Mouse (Mus musculus): Measurements from ENCODE around the gene Uba5. TPM values are rescaled to one million over a fixed set of nuclear protein-coding genes. Genes with fewer than 3 reads are reported as not detected.

The Uba5 gene
- polyA plus RNA-seq, 1 experiment from 2014 or later: 81.5 TPM

DNA sequence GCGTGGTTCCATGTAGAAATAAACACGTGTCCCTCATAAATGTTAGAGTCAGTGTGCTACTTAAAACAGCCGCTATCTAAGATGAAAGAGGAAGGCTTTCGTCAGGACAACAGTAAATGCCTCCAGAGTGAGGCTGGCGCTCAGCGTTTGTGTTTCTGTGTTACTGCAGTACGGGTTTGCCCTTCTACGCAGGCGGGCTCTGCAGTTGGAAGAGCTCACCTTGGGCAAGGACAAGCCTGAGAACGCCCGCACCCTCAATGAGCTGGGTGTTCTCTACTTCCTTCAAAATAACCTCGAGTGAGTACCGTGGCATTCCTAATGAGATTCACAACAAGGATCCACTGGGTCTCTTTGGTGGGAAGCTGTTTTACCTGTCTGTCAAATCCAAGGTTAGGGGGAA, 24.7 kb downstream of the Uba5 start:
- no peak overlapping the region for H3K4me2 ChIP-seq (replicated peaks)
- no peak overlapping the region for H3K4me3 ChIP-seq (replicated peaks; ENCODE audit: low read length)
- H3K36me3 ChIP-seq (replicated peaks; ENCODE audit: control insufficient read depth, insufficient read depth): peaks cover 41% of the 10 kb centered on the region
- H3K4me1 ChIP-seq (replicated peaks; ENCODE audit: control insufficient read depth, insufficient read depth, low read length): no peaks in the 10 kb centered on the region
- H3K27me3 ChIP-seq (ENCODE audit: control insufficient read depth, insufficient read depth, low read length): no peaks in the 10 kb centered on the region
- no peak overlapping the region for H3K9ac ChIP-seq
- no peak overlapping the region for H3K27ac ChIP-seq
- ATAC-seq (ENCODE audit: low FRiP score): no peak
- H3K9me3 ChIP-seq (ENCODE audit: control insufficient read depth, low read length): no peaks in the 10 kb centered on the region
- no peak for DNase-seq (ENCODE audit: low spot score)
- 93% methylated on average over 13 of the region's 13 CpGs for WGBS

GRCm38 (mm10) chr9:104035261-104036015, 27.5 kb downstream of the Uba5 start:
- Histone ChIP-seq H3K4me2 (replicated peaks) (no peak overlapping the region), H3K9me3 (ENCODE audit: control insufficient read depth, low read length) (no peaks in the 10 kb centered on the region), H3K36me3 (replicated peaks; ENCODE audit: control insufficient read depth, insufficient read depth) (peaks cover 41% of the 10 kb centered on the region), H3K27ac (no peak overlapping the region), H3K9ac (no peak overlapping the region; the same call in 1 of the 2 replicates), H3K4me3 (replicated peaks; ENCODE audit: low read length) (no peak overlapping the region), H3K27me3 (ENCODE audit: control insufficient read depth, insufficient read depth, low read length) (no peaks in the 10 kb centered on the region), H3K4me1 (replicated peaks; ENCODE audit: control insufficient read depth, insufficient read depth, low read length) (no peaks in the 10 kb centered on the region)
- 44% methylated on average over 24 of the region's 24 CpGs for WGBS
- ATAC-seq (ENCODE audit: low FRiP score) (0 out of 2 replicates have a peak, but pooled peaks have one; percentile 51), DNase-seq (ENCODE audit: low spot score) (peak; percentile 74)

GRCm38 (mm10) chr9:104034718-104035117, 28.2 kb downstream of the Uba5 start:
- Histone ChIP-seq H3K4me1 (replicated peaks; ENCODE audit: control insufficient read depth, insufficient read depth, low read length) (no peaks in the 10 kb centered on the region), H3K36me3 (replicated peaks; ENCODE audit: control insufficient read depth, insufficient read depth) (peaks cover 37% of the 10 kb centered on the region), H3K9me3 (ENCODE audit: control insufficient read depth, low read length) (no peaks in the 10 kb centered on the region), H3K4me2 (replicated peaks) (no peak overlapping the region), H3K27ac (no peak overlapping the region), H3K27me3 (ENCODE audit: control insufficient read depth, insufficient read depth, low read length) (no peaks in the 10 kb centered on the region), H3K4me3 (replicated peaks; ENCODE audit: low read length) (no peak overlapping the region), H3K9ac (no peak overlapping the region)
- 72% methylated on average over 6 of the region's 6 CpGs for WGBS
- DNase-seq (ENCODE audit: low spot score): no peak
- no peak for ATAC-seq (ENCODE audit: low FRiP score)

- no peaks in the 10 kb centered on the region for H3K4me1 ChIP-seq (replicated peaks; ENCODE audit: control insufficient read depth, insufficient read depth, low read length)
- 82% methylated on average over 8 of the region's 8 CpGs for WGBS
- no peaks in the 10 kb centered on the region for H3K27me3 ChIP-seq (ENCODE audit: control insufficient read depth, insufficient read depth, low read length)
- no peak overlapping the region for H3K27ac ChIP-seq
- no peaks in the 10 kb centered on the region for H3K9me3 ChIP-seq (ENCODE audit: control insufficient read depth, low read length)
- peaks cover 35% of the 10 kb centered on the region for H3K36me3 ChIP-seq (replicated peaks; ENCODE audit: control insufficient read depth, insufficient read depth)
- no peak overlapping the region for H3K9ac ChIP-seq
- no peak for ATAC-seq (ENCODE audit: low FRiP score)
- H3K4me3 ChIP-seq (replicated peaks; ENCODE audit: low read length): no peak overlapping the region
- H3K4me2 ChIP-seq (replicated peaks): no peak overlapping the region
- no peak for DNase-seq (ENCODE audit: low spot score)
These were observed 28.7 kb downstream of the Uba5 start for GRCm38 (mm10) chr9:104034231-104034630.

- Histone ChIP-seq H3K4me3 (replicated peaks; ENCODE audit: low read length) (no peak overlapping the region), H3K27ac (no peak overlapping the region), H3K27me3 (ENCODE audit: control insufficient read depth, insufficient read depth, low read length) (no peaks in the 10 kb centered on the region), H3K4me2 (replicated peaks) (no peak overlapping the region), H3K36me3 (replicated peaks; ENCODE audit: control insufficient read depth, insufficient read depth) (peaks cover 34% of the 10 kb centered on the region), H3K9ac (no peak overlapping the region), H3K9me3 (ENCODE audit: control insufficient read depth, low read length) (peaks cover 8% of the 10 kb centered on the region; the same call in 1 of the 2 replicates), H3K4me1 (replicated peaks; ENCODE audit: control insufficient read depth, insufficient read depth, low read length) (no peaks in the 10 kb centered on the region)
- no peak for ATAC-seq (ENCODE audit: low FRiP score)
- no peak for DNase-seq (ENCODE audit: low spot score)
- WGBS: 91% methylated on average over 11 of the region's 11 CpGs
These were observed 33.1 kb downstream of the Uba5 start for GRCm38 (mm10) chr9:104029861-104030260.

GRCm38 (mm10) chr9:104027186-104027585, 35.7 kb downstream of the Uba5 start:
- Histone ChIP-seq H3K27me3 (ENCODE audit: control insufficient read depth, insufficient read depth, low read length) (no peaks in the 10 kb centered on the region), H3K4me2 (replicated peaks) (no peak overlapping the region), H3K9ac (no peak overlapping the region), H3K4me3 (replicated peaks; ENCODE audit: low read length) (no peak overlapping the region), H3K9me3 (ENCODE audit: control insufficient read depth, low read length) (peaks cover 8% of the 10 kb centered on the region; the same call in 1 of the 2 replicates), H3K4me1 (replicated peaks; ENCODE audit: control insufficient read depth, insufficient read depth, low read length) (no peaks in the 10 kb centered on the region), H3K27ac (no peak overlapping the region), H3K36me3 (replicated peaks; ENCODE audit: control insufficient read depth, insufficient read depth) (peaks cover 48% of the 10 kb centered on the region)
- 98% methylated on average over 8 of the region's 8 CpGs for WGBS
- DNase-seq (ENCODE audit: low spot score) (no peak), ATAC-seq (ENCODE audit: low FRiP score) (no peak)

DNA sequence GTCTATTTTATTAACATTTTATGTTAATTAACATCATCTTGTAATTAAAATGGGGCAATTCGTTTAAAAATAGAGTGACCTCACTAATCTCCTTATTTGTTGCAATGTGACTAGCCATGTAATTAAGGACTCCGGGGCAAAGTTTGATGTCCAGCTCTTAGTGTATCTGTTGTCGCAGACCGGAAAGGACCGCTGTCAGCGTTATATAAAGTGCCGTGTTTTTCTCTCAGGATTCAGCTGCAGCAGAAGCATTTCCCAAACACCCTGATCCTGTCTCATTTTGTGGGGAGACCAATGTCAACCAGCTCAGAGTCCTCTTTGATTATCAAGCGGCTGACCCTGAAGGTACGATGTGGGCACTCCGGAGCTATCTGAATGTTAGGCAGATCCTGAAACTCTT, 41.9 kb downstream of the Uba5 start:
- Histone ChIP-seq H3K9ac (no peak overlapping the region), H3K4me1 (replicated peaks; ENCODE audit: control insufficient read depth, insufficient read depth, low read length) (no peaks in the 10 kb centered on the region), H3K27ac (no peak overlapping the region), H3K9me3 (ENCODE audit: control insufficient read depth, low read length) (no peaks in the 10 kb centered on the region), H3K27me3 (ENCODE audit: control insufficient read depth, insufficient read depth, low read length) (no peaks in the 10 kb centered on the region), H3K36me3 (replicated peaks; ENCODE audit: control insufficient read depth, insufficient read depth) (peaks cover 53% of the 10 kb centered on the region), H3K4me3 (replicated peaks; ENCODE audit: low read length) (no peak overlapping the region), H3K4me2 (replicated peaks) (no peak overlapping the region)
- DNase-seq (ENCODE audit: low spot score) (no peak), ATAC-seq (ENCODE audit: low FRiP score) (no peak)
- 96% methylated on average over 10 of the region's 10 CpGs for WGBS

DNA sequence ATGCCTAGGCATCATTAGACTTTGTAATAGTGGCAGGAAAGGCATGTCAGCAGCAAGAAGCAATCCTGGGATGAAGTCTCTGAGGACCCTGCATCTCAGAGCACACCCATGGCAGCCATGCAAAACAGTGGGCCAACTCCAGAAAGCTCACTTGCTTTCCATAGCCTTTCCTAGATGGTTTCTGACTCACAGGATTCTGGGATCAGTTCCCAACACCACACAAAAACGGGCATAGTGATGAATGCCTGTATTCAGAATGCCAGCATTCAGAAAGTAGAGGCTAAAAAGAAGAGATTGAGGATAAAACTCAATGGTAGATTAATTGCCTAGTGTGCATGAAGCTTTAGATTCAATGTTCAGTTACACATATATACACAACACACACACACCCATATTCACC, 48.4 kb downstream of the Uba5 start:
- H3K36me3 ChIP-seq (replicated peaks; ENCODE audit: control insufficient read depth, insufficient read depth): peaks cover 32% of the 10 kb centered on the region
- no peaks in the 10 kb centered on the region for H3K4me1 ChIP-seq (replicated peaks; ENCODE audit: control insufficient read depth, insufficient read depth, low read length)
- H3K27me3 ChIP-seq (ENCODE audit: control insufficient read depth, insufficient read depth, low read length): no peaks in the 10 kb centered on the region
- no peak overlapping the region for H3K9ac ChIP-seq
- H3K9me3 ChIP-seq (ENCODE audit: control insufficient read depth, low read length): no peaks in the 10 kb centered on the region
- no peak overlapping the region for H3K4me3 ChIP-seq (replicated peaks; ENCODE audit: low read length)
- no peak for ATAC-seq (ENCODE audit: low FRiP score)
- no peak overlapping the region for H3K27ac ChIP-seq
- no peak for DNase-seq (ENCODE audit: low spot score)
- H3K4me2 ChIP-seq (replicated peaks): no peak overlapping the region
- WGBS: 84% methylated on average over 1 of the region's 1 CpGs

- H3K4me3 ChIP-seq (replicated peaks; ENCODE audit: low read length): peak overlapping the region; percentile 64
- peaks cover 11% of the 10 kb centered on the region for H3K4me1 ChIP-seq (replicated peaks; ENCODE audit: control insufficient read depth, insufficient read depth, low read length)
- peak overlapping the region; percentile 78 for H3K27ac ChIP-seq
- DNase-seq (ENCODE audit: low spot score) (peak; percentile 79), ATAC-seq (ENCODE audit: low FRiP score) (peak; percentile 66)
- 0% methylated on average over 37 of the region's 37 CpGs for WGBS
- no peaks in the 10 kb centered on the region for H3K9me3 ChIP-seq (ENCODE audit: control insufficient read depth, low read length)
- peak overlapping the region; percentile 62 for H3K4me2 ChIP-seq (replicated peaks)
- 0 out of 2 replicates have a peak, but pooled peaks cover 4% of the 10 kb centered on the region for H3K27me3 ChIP-seq (ENCODE audit: control insufficient read depth, insufficient read depth, low read length)
- H3K9ac ChIP-seq: peak overlapping the region; percentile 61
- peaks cover 8% of the 10 kb centered on the region; the same call in 1 of the 2 replicates for H3K36me3 ChIP-seq (replicated peaks; ENCODE audit: control insufficient read depth, insufficient read depth)
These were observed 60.0 kb downstream of the Uba5 start for GRCm38 (mm10) chr9:104002913-104003330.

Data from hindbrain, embryonic 14.5 days (tissue).